Mouse (Mus musculus) lung, embryonic 14.5 days (tissue): Measurements from ENCODE around the gene Neb. TPM values are rescaled to one million over a fixed set of nuclear protein-coding genes. Genes with fewer than 3 reads are reported as not detected.

Experiments used
- ATAC-seq: fragments of 200-750 bp; cut with Nextera tagmentation; 2 replicates; pipeline ENCODE4 v1.8.0; 2017; ENCODE audit warnings: mild to moderate bottlenecking, moderate TSS enrichment, moderate library complexity; ENCODE audit not compliant: insufficient read depth
- DNase-seq: peaks from one replicate; pipeline ENCODE4 v3.0.0-alpha.2; 2015
- H3K27ac ChIP-seq: fragments of 300-500 bp; sonication (generic); 2 replicates; pipeline ENCODE4 v1.5.1; 2014; ENCODE audit warnings: low read depth, mild to moderate bottlenecking, moderate library complexity
- H3K27me3 ChIP-seq: fragments of 300-500 bp; sonication (generic); 2 replicates; pipeline ENCODE4 v1.6.1; 2014; ENCODE audit warnings: low read length, control low read depth; ENCODE audit not compliant: insufficient read depth
- H3K36me3 ChIP-seq: fragments of 300-500 bp; sonication (generic); 2 replicates; pipeline ENCODE4 v1.6.1; 2014; ENCODE audit warnings: control low read depth; ENCODE audit not compliant: insufficient read depth
- H3K4me1 ChIP-seq: fragments of 300-500 bp; sonication (generic); 2 replicates; pipeline ENCODE4 v1.6.1; 2014; ENCODE audit warnings: antibody characterized with exemption, control low read depth; ENCODE audit not compliant: insufficient read depth
- H3K4me2 ChIP-seq: fragments of 300-500 bp; sonication (generic); 2 replicates; pipeline ENCODE4 v1.6.1; 2014; ENCODE audit warnings: mild to moderate bottlenecking
- H3K4me3 ChIP-seq: fragments of 300-500 bp; sonication (generic); 2 replicates; pipeline ENCODE4 v1.5.1; 2014; ENCODE audit warnings: low read depth, low read length
- H3K9ac ChIP-seq: fragments of 300-500 bp; sonication (generic); 2 replicates; pipeline ENCODE4 v1.6.1; 2014
- H3K9me3 ChIP-seq: fragments of 300-500 bp; sonication (generic); 2 replicates; pipeline ENCODE4 v1.6.1; 2016; ENCODE audit warnings: low read depth, low read length, control low read depth
- CTCF ChIP-seq: IDR thresholded peaks from 2 replicates; pipeline ENCODE4 v1.5.1; 2016; ENCODE audit warnings: antibody characterized with exemption, low read depth
- WGBS: fragments of 180-500 bp; shearing (Covaris S2); extraction: QIAGEN DNeasy Blood & Tissue Kit; methylation state at CpG from one replicate; pipeline ENCODE4 v1.1.7; 2014; 5-methylcytosine and 5-hydroxymethylcytosine counted together
- polyA plus RNA-seq: library from polyadenylated mRNA; unstranded; fragments of >200 nt; fragmentation: Nextera tagmentation; extraction: Ambion mirVana; gene quantifications from 2 replicates; pipeline ENCODE4 v1.2.1, GENCODE M21; 2014

Gene Neb
- polyA plus RNA-seq: 0.59 and 1.3 TPM in 2 replicates

GRCm38 (mm10) chr2:52378448-52378804 is at the start of gene Neb:
Gene Neb, minus strand, starts transcription at chr2:52378474.
- H3K27ac ChIP-seq: no peak within 1 kb of the TSS
- H3K4me2 ChIP-seq: peak within 1 kb of the TSS; percentile 4
- 48% methylated on average over 7 of the region's 7 CpGs for WGBS
- ATAC-seq (peak; percentile 77), DNase-seq (peak; percentile 26)
- H3K9me3 ChIP-seq: no peaks in the 10 kb centered on the region
- H3K4me3 ChIP-seq: no peak within 1 kb of the TSS
- no peak within 1 kb of the TSS for H3K9ac ChIP-seq
- H3K4me1 ChIP-seq: no peaks in the 10 kb centered on the region
- no peak for TF ChIP-seq CTCF
- H3K36me3 ChIP-seq: no peaks in the 10 kb centered on the region
- no peaks in the 10 kb centered on the region for H3K27me3 ChIP-seq

GRCm38 (mm10) chr2:52427383-52427782 is 49.1 kb upstream of the Neb start:
- no peak overlapping the region for H3K4me3 ChIP-seq
- no peaks in the 10 kb centered on the region; the same call in none of the 2 replicates for H3K4me1 ChIP-seq
- 74% methylated on average over 3 of the region's 3 CpGs for WGBS

GRCm38 (mm10) chr2:52426041-52426440 is 47.8 kb upstream of the Neb start:
- Histone ChIP-seq H3K4me2 (peak overlapping the region; percentile 84), H3K27ac (no peak overlapping the region), H3K9ac (no peak overlapping the region), H3K9me3 (no peaks in the 10 kb centered on the region), H3K27me3 (no peaks in the 10 kb centered on the region), H3K4me1 (no peaks in the 10 kb centered on the region; the same call in none of the 2 replicates), H3K4me3 (no peak overlapping the region), H3K36me3 (no peaks in the 10 kb centered on the region)
- no peak for TF ChIP-seq CTCF
- ATAC-seq: no peak
- DNase-seq: no peak
- WGBS: 82% methylated on average over 3 of the region's 3 CpGs

More at GRCm38 (mm10) chr2:52427383-52427782, 49.1 kb upstream of the Neb start:
- no peak overlapping the region for H3K27ac ChIP-seq
- no peaks in the 10 kb centered on the region for H3K9me3 ChIP-seq
- H3K9ac ChIP-seq: no peak overlapping the region
- H3K4me2 ChIP-seq: no peak overlapping the region
- no peaks in the 10 kb centered on the region for H3K36me3 ChIP-seq
- ATAC-seq (no peak), DNase-seq (no peak)
- H3K27me3 ChIP-seq: no peaks in the 10 kb centered on the region
- no peak for TF ChIP-seq CTCF

GRCm38 (mm10) chr2:52425523-52425795 is 47.2 kb upstream of the Neb start:
- ATAC-seq (peak; percentile 47; the same call in 1 of the 2 replicates), DNase-seq (no peak)
- Histone ChIP-seq H3K27me3 (no peaks in the 10 kb centered on the region), H3K36me3 (no peaks in the 10 kb centered on the region), H3K4me1 (no peaks in the 10 kb centered on the region; the same call in none of the 2 replicates), H3K4me3 (peak overlapping the region; percentile 98), H3K9me3 (no peaks in the 10 kb centered on the region), H3K9ac (peak overlapping the region; percentile 96), H3K27ac (peak overlapping the region; percentile 91), H3K4me2 (peak overlapping the region; percentile 84)
- 8% methylated on average over 10 of the region's 10 CpGs for WGBS
- TF ChIP-seq CTCF: no peak

GRCm38 (mm10) chr2:52424747-52425522 is 46.7 kb upstream of the Neb start, which contains the start of gene Arl5a:
Gene Arl5a, minus strand, starts transcription at chr2:52424901.
- peak within 1 kb of the TSS; percentile 98 for H3K4me3 ChIP-seq
- no peak for TF ChIP-seq CTCF
- WGBS: under 1% methylated on average over 57 of the region's 57 CpGs
- H3K4me2 ChIP-seq: peak within 1 kb of the TSS; percentile 84
- H3K27ac ChIP-seq: peak within 1 kb of the TSS; percentile 91
- H3K9ac ChIP-seq: peak within 1 kb of the TSS; percentile 96
- DNase-seq (peak; percentile 94), ATAC-seq (peak; percentile 94)
- H3K4me1 ChIP-seq: no peaks in the 10 kb centered on the region; the same call in none of the 2 replicates
- no peaks in the 10 kb centered on the region for H3K27me3 ChIP-seq
- H3K9me3 ChIP-seq: no peaks in the 10 kb centered on the region
- no peaks in the 10 kb centered on the region for H3K36me3 ChIP-seq

GRCm38 (mm10) chr2:52424248-52424728 is 46.0 kb upstream of the Neb start:
- Histone ChIP-seq H3K27ac (peak overlapping the region; percentile 91), H3K9me3 (no peaks in the 10 kb centered on the region), H3K4me3 (peak overlapping the region; percentile 98), H3K36me3 (no peaks in the 10 kb centered on the region), H3K27me3 (no peaks in the 10 kb centered on the region), H3K4me2 (peak overlapping the region; percentile 84), H3K4me1 (no peaks in the 10 kb centered on the region; the same call in none of the 2 replicates), H3K9ac (peak overlapping the region; percentile 96)
- under 1% methylated on average over 42 of the region's 42 CpGs for WGBS
- TF ChIP-seq CTCF: no peak
- ATAC-seq: peak; percentile 84
- peak; percentile 57 for DNase-seq

- ATAC-seq (no peak), DNase-seq (peak; percentile 55)
- Histone ChIP-seq H3K4me3 (peak overlapping the region; percentile 98), H3K27me3 (no peaks in the 10 kb centered on the region), H3K9me3 (no peaks in the 10 kb centered on the region), H3K27ac (no peak overlapping the region), H3K4me1 (no peaks in the 10 kb centered on the region; the same call in none of the 2 replicates), H3K36me3 (no peaks in the 10 kb centered on the region), H3K9ac (peak overlapping the region; percentile 96), H3K4me2 (peak overlapping the region; percentile 84)
- under 1% methylated on average over 16 of the region's 16 CpGs for WGBS
- no peak for TF ChIP-seq CTCF
Observed at GRCm38 (mm10) chr2:52423611-52424247, 45.5 kb upstream of the Neb start.
